Mouse (Mus musculus) hindbrain, embryonic 11.5 days (tissue): ENCODE measurements around the gene Olfr1410. TPM values are rescaled to one million over a fixed set of nuclear protein-coding genes. Genes with fewer than 3 reads are reported as not detected.

Source experiments
- ATAC-seq: fragments of 200-750 bp; cut with Nextera tagmentation; 2 replicates; pipeline ENCODE4 v1.8.0; 2017; ENCODE audit warnings: mild to moderate bottlenecking, moderate TSS enrichment, moderate library complexity; ENCODE audit not compliant: low FRiP score
- DNase-seq: peaks from one replicate; pipeline ENCODE4 v3.0.0-alpha.2; 2015; ENCODE audit warnings: low spot score
- H3K27ac ChIP-seq: fragments of 300-500 bp; sonication (generic); 2 replicates; pipeline ENCODE4 v1.5.1; 2014; ENCODE audit warnings: mild to moderate bottlenecking, low read depth, low read length
- H3K27me3 ChIP-seq: fragments of 300-500 bp; sonication (generic); 2 replicates; pipeline ENCODE4 v1.6.1; 2014; ENCODE audit warnings: mild to moderate bottlenecking, low read length, moderate library complexity, mixed read lengths; ENCODE audit not compliant: control insufficient read depth, insufficient read depth
- H3K36me3 ChIP-seq: fragments of 300-500 bp; sonication (generic); 2 replicates; pipeline ENCODE4 v1.6.1; 2014; ENCODE audit warnings: mild to moderate bottlenecking, low read length, moderate library complexity, mixed read lengths; ENCODE audit not compliant: control insufficient read depth, insufficient read depth
- H3K4me1 ChIP-seq: fragments of 300-500 bp; sonication (generic); replicated peaks from 2 replicates; pipeline ENCODE4 v1.6.1; 2014; ENCODE audit warnings: low read length, mixed read lengths; ENCODE audit not compliant: control insufficient read depth, insufficient read depth
- H3K4me2 ChIP-seq: fragments of 300-500 bp; sonication (generic); replicated peaks from 2 replicates; pipeline ENCODE4 v1.6.1; 2014; ENCODE audit warnings: mild to moderate bottlenecking, low read depth, low read length
- H3K4me3 ChIP-seq: fragments of 300-500 bp; sonication (generic); 2 replicates; pipeline ENCODE4 v1.5.1; 2014; ENCODE audit warnings: low read depth, low read length
- H3K9ac ChIP-seq: fragments of 300-500 bp; sonication (generic); 2 replicates; pipeline ENCODE4 v1.6.1; 2014; ENCODE audit warnings: low read depth, low read length
- H3K9me3 ChIP-seq: fragments of 300-500 bp; sonication (generic); 2 replicates; pipeline ENCODE4 v1.6.1; 2016; ENCODE audit warnings: low read length; ENCODE audit not compliant: control insufficient read depth
- WGBS: fragments of 180-500 bp; shearing (Covaris S2); extraction: QIAGEN DNeasy Blood & Tissue Kit; methylation state at CpG from one replicate; pipeline ENCODE4 v1.1.7; 2014; 5-methylcytosine and 5-hydroxymethylcytosine counted together
- polyA plus RNA-seq: library from polyadenylated mRNA; unstranded; fragments of >200 nt; fragmentation: Nextera tagmentation; extraction: Ambion mirVana; gene quantifications from 2 replicates; pipeline ENCODE4 v1.2.1, GENCODE M21; 2014

Olfr1410 gene
- polyA plus RNA-seq, 1 experiment from 2014 or later, result not detected

DNA sequence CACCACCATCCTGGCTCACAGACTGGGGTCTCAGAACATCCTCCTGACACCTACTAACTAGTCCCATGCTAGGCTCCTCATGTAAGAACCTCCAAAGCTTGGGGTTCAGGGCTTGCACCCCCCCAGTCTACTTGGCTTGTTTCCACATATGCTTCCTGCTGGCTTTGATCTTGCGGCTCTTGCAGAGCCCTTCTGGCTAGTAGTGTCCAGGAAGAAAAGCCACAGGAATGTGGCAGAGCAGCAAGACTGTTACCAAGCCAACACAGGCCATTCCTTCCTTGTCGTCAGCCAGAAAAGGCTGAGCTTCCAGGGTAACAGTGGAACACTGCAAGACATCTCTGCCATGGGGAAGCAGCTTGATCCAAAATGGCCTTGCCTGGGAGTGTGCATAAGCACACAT, 49.1 kb downstream of the Olfr1410 start:
- Histone ChIP-seq H3K36me3 (no peaks in the 10 kb centered on the region), H3K4me1 (no peaks in the 10 kb centered on the region), H3K4me3 (no peak overlapping the region), H3K4me2 (no peak overlapping the region), H3K9ac (no peak overlapping the region), H3K9me3 (no peaks in the 10 kb centered on the region), H3K27ac (no peak overlapping the region), H3K27me3 (no peaks in the 10 kb centered on the region)
- DNase-seq, result no peak
- no peak for ATAC-seq
- 80% methylated on average over 2 of the region's 2 CpGs for WGBS

DNA sequence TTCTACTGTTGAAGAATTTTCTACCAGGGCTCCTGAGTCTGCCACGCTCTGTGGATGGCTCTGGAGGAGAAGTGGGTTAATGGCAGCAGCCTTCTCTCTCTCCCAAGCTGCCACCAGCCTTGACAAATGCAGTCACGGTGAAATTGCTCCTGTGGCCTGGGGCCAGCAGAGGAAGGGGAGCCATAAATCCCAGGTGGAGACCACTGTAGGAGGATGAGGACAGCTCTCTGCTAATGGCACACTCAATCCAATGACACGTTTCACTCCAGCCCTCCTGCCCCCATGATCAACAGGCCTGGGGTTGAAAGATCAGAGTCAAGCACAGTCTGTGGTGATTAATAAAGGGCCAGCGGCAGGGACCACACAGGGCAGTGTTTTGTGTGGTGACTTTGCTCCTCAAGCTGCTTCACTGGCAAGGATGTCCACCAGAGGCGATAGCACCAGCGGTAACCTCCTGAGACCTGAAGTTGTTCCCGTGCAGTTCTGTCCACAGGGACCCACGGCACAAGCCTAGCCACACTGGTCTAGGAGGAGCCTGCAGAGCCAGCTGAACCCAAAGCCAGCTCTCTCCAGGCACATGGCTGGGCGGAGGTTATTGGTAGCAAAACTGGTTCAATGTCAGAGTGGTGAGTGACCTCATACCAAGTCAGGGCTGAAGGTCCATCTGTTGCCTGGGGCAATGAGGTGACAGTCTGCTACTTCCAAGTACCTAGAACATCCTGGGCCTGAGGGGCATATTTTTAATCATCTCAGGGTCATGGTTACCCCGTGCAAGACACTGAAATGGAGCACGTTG, 51.6 kb downstream of the Olfr1410 start:
- Histone ChIP-seq H3K27me3 (no peaks in the 10 kb centered on the region), H3K4me2 (no peak overlapping the region), H3K36me3 (no peaks in the 10 kb centered on the region), H3K9ac (no peak overlapping the region), H3K4me3 (no peak overlapping the region), H3K9me3 (no peaks in the 10 kb centered on the region), H3K4me1 (no peaks in the 10 kb centered on the region), H3K27ac (no peak overlapping the region)
- ATAC-seq, result no peak
- 80% methylated on average over 11 of the region's 11 CpGs for WGBS
- DNase-seq, result no peak

DNA sequence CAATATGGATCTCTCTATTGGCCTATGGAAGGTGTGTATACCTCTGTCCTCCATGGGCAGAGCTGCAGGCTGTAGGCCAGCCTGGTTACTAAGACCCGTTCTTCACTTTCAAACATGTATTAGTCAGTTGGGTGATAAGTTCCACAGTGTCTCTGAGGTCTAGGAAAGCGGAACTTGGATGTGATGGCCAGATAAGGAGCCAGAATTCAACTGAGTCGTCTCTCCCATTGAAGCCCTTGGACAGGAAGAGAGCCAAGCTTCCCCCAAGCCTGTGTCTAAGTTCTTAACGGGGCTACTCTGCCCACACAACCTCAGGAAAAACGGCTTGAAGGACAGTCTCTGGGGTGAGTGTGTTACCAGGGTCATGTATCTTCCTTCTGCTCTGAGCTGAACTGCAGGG, 53.8 kb downstream of the Olfr1410 start:
- WGBS, result 75% methylated on average over 5 of the region's 5 CpGs
- Histone ChIP-seq H3K4me1 (no peaks in the 10 kb centered on the region), H3K27me3 (no peaks in the 10 kb centered on the region), H3K4me3 (no peak overlapping the region), H3K4me2 (no peak overlapping the region), H3K36me3 (no peaks in the 10 kb centered on the region), H3K9ac (no peak overlapping the region), H3K9me3 (no peaks in the 10 kb centered on the region), H3K27ac (no peak overlapping the region)
- DNase-seq (no peak), ATAC-seq (no peak)

Other genes starting within 250 kb of the Olfr1410 start
- 287 and 289 TPM in 2 replicates for gene Ndufa10, start 131.9 kb upstream of the Olfr1410 start, polyA plus RNA-seq
- not detected in 2 replicates for gene Olfr1416, start 120.7 kb upstream of the Olfr1410 start, polyA plus RNA-seq
- not detected in 2 replicates for gene Olfr1415, start 109.7 kb upstream of the Olfr1410 start, polyA plus RNA-seq
- gene Olfr1414, start 87.1 kb upstream of the Olfr1410 start, polyA plus RNA-seq, result not detected in 2 replicates
- not detected in 2 replicates for gene Olfr1413, start 34.5 kb upstream of the Olfr1410 start, polyA plus RNA-seq
- not detected in 2 replicates for gene Olfr1412, start 20.0 kb upstream of the Olfr1410 start, polyA plus RNA-seq
- gene Olfr1411, start 11.4 kb upstream of the Olfr1410 start, polyA plus RNA-seq, result not detected in 2 replicates
- gene Olfr12, start 12.0 kb downstream of the Olfr1410 start, polyA plus RNA-seq, result 0.09 TPM in 1 of 2 replicates, not detected in the other
- 388 and 392 TPM in 2 replicates for gene Cops9, start 36.2 kb downstream of the Olfr1410 start, polyA plus RNA-seq
- gene Otos, start 43.1 kb downstream of the Olfr1410 start, polyA plus RNA-seq, result 0.09 and 0.10 TPM in 2 replicates
- gene Gpc1, start 225.9 kb downstream of the Olfr1410 start, polyA plus RNA-seq, result 31.1 and 35.9 TPM in 2 replicates